Mouse (Mus musculus): ENCODE data around the gene Gpam. TPM values are rescaled to one million over a fixed set of nuclear protein-coding genes. Genes with fewer than 3 reads are reported as not detected.

Gpam gene
- polyA plus RNA-seq, 2 experiments from 2014 or later, result 1.6 to 1.9 TPM

GRCm38 (mm10) chr19:55100227-55101140, 26.6 kb downstream of the Gpam start:
- ATAC-seq, result no peak

- ATAC-seq, result peak; percentile 87
These were observed 27.6 kb downstream of the Gpam start for GRCm38 (mm10) chr19:55099184-55100160.

GRCm38 (mm10) chr19:55098409-55099183, 28.4 kb downstream of the Gpam start:
- peak; percentile 15 for ATAC-seq

DNA sequence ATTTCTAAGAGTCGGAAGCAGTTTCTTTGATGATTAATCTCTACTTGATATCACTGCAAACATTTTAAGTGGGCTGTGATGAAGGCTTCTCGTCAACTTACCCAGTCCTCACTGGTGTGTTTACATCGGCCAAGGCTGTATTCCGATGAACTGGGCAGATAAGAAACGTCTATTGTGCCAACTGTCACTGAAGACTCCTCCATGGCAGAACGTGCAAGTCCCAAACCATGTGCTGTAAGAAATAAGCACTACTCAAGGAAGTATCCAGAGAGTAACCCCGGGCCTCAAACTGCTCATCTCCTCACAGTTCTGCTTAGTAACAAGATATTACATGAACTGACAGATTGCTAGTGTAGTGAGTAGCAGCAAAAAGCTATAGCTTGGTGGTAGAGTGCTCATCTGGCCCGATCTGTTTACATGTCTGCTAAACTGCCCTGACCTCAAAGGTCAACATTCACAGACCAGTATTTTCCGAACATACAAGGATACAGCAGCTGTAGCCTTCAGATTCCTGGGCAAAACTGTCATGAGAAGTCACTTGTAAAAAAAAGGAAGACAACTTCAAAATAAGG, 29.6 kb downstream of the Gpam start:
- ATAC-seq, result no peak

DNA sequence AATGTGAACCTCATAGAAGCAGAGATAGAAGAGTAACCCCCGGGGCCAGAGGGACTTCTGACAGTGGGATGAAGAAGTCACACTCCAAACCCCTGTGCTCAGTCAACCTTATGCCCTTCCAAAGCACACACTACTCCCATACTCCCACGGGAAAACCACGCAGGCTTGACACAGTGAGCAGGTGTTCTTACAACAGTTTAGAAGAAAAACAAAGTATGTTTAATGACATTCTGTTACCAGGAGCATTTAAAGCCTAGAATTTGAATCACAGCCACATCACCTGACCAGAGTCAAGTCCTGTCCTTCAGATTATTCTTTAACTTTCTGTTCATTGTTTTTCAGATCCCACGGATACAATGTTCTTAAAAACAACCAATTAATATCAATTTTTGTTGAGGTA, 30.4 kb downstream of the Gpam start:
- ATAC-seq, result no peak

- ATAC-seq, result no peak
These were observed 31.5 kb downstream of the Gpam start for GRCm38 (mm10) chr19:55095547-55095946.

DNA sequence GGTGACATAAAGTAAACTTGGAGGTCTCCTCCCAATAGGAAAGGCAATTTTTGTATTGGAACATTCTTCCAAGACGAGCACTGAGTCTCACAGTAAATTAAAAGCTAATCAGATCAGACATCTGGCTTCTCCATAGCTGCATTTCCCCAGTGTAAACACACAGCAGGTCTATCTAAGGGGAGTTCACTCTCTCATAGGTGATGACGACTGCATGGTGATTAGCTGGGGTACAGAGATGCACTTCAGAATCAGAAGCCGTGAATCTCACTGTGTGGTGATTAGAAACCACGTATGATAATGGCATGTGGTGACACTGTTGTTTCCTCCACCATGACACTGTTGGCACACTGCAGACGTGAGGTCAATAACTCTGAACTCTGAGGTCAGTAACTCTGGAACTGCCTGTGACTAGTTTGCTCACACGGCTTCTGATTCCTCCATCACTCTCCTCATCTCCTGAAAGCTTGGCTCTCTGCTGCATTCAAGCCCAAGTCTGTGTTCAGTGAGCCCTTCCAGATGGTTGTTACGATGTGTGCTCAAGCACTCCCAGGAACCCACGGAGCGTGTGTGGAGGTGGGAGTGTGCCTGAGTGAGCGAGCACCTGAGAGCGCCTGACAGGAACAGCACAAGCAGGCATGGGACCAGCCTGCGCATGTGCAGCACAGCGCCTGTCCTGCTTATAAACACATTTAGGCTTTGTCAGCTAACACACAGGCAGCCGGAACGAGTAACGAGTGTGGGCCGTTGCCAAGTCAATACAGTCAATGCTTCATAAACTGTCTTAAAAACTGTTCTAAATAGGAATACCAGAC, 35.2 kb downstream of the Gpam start:
- no peak for ATAC-seq

DNA sequence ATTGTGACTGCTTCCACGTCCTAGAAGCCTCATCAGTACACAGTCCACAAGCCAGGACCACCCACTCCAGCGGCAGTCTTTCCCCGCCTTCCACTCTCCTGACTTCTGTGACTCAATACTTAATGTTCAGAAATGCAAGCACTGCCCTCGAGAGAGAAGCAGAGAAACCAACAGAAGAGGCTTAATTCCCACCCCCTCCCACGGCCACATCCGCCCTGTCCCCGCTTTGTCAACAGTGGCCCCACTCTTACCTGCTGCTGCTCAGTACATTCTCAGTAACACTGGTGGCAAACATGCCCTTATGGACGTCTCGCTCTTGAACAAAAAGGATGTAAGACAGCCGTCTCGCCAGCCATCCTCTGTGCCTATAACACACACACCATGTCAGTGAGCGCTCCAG, 36.2 kb downstream of the Gpam start:
- no peak for ATAC-seq

GRCm38 (mm10) chr19:55090142-55090541, 36.9 kb downstream of the Gpam start:
- no peak for ATAC-seq

DNA sequence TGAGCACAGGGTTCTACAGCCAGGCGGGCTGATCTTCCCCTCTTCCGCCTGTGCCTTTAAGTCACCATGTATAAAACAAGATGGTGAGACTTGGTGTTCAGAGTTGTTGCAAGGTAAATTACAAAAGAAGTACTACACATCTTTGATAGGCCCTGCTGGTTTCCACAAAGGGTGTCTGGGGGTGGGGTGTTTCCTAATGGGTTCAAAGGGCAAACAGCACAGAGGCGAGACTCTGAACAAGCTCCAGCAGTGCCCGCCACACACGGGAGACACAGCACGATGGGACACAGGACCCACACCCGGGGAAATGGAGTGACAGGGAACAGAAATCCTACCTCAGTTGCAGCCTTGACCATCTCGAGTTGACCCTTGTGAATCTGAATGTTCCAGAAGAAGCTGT, 39.3 kb downstream of the Gpam start:
- no peak for ATAC-seq

DNA sequence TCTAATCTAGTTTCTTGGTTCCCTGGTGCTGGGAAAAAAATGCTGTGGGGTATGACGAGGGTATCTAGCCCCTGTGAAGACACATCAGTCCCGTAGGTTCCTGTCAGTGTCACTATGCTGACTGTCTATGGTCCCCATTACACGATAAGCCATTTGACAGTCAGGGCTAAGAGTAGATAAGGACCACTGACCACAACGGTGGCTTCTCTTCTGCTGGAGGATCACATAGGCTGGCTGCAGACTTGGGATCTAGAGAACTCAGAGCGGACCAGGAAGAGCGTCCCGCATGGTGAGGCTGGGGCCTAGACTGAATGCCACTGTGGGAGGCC, 41.2 kb downstream of the Gpam start:
- no peak for ATAC-seq

DNA sequence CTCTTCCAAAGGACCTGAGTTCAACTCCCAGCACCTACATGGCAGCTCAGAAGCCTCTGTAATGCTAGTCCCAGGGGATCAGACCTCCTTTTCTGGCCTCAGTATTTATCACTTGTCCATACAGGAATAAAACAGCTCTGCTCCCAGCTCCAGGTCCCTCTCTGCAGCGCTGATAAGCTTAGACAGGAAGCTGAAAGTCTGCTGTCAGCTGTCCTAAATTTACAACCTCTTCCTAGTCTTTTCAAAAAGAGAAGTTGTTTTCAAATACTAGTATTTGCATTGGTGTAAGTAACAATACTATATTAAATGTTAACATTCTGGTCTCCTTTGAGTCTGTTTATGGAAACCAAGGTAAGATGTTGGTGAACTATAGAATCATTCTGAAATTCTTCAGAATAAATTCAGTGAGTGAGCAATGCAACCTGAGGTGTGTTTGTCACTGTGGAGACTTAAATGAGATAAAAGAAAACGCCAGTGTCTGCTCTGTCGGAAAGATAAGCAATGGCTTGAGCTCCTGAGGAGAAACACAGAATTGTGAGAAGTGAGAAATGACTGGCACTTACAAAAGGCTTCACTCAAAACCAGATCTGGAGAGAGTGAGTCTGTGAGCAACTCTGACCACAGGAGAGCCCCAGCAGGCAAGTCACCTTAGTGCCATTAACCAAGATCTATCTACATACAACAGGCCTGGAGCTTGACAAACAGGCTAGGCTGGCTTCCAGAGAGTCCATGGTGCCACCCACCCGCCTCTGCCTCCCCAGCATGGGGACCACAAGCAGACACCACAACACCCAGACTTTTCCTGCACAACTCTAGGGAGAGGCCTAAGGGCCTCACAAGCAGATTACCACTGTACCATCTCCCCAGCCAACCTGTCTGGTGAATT, 41.8 kb downstream of the Gpam start:
- no peak for ATAC-seq

DNA sequence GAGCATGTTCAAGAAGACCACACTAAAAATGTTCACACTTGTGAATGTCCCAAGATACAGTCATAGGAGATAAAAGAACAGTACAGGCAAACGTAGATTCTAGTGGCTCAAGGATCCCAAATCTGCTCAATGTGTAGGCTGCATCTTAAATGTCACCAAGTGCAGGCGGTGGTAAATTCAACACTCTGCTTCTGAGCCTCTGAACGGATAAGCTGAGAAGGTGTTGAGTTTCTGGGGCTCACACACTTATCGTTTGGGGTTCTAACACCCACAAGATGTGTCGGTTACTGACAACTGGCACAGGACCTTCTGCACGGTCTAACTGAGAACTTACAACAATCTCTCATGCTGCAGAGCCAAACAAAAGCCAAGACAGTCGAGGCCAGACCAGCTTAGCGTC, 50.2 kb downstream of the Gpam start:
- no peak for ATAC-seq

DNA sequence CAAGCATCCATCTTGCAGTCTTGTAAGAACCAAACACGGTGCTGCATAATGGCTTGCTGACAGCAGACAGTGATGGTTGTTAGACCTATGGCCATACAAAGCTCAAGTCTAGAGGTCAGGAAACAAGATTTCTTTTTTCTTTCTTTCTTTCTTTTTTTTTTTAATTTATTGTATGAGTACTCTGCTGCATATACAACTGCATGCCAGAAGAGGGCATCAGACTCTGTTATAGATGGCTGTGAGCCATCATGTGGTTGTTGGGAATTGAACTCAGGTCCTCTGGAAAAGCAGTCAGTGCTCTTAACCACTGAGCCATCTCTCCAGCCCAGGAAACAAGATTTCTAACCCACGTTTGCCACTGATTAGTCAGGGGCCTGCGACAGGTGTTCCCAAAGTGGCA, 54.0 kb downstream of the Gpam start:
- no peak for ATAC-seq

GRCm38 (mm10) chr19:55069054-55069453, 58.0 kb downstream of the Gpam start:
- no peak for ATAC-seq

DNA sequence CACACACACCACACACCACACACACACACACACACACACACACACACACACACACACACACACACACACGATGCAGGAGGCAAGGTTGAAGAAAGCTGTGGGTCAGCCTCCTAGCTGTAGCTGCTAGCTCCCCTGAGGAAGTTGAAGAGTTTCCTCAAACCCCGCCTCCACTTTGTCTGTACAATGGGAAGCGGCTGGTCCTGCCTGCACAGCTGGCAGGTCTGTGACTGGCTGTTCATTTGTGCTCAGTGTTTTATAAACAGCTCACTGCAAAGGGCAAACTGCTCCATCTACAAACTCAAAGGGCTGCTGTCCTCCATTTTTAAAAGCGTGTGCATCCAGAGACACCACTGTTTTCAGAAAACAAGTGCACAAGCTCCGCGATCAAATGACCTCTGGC, 63.8 kb downstream of the Gpam start:
- peak; percentile 35 for ATAC-seq

- no peak for ATAC-seq
These were observed 64.5 kb downstream of the Gpam start for GRCm38 (mm10) chr19:55062501-55062900.

DNA sequence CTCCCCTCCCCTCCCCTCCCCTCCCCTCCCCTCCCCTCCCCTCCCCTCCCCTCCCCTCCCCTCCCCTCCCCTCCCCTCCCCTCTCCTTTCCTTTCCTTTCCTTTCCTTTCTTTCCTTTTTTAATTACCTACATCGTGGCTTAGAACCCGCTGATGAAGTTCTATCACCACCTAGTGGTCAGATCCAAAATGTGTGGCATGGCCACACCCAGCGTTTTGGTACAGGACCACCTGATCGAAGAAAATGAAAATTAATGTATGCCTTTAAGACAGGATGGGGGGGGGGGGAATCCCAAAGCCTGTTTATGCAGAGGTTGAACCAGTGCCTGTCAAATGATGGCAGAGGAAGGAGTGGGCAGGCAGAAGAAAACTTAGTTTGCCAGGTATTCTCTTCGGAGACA, 65.1 kb downstream of the Gpam start:
- ATAC-seq, result peak; percentile 74

GRCm38 (mm10) chr19:55061447-55061901, 65.6 kb downstream of the Gpam start:
- ATAC-seq, result no peak

DNA sequence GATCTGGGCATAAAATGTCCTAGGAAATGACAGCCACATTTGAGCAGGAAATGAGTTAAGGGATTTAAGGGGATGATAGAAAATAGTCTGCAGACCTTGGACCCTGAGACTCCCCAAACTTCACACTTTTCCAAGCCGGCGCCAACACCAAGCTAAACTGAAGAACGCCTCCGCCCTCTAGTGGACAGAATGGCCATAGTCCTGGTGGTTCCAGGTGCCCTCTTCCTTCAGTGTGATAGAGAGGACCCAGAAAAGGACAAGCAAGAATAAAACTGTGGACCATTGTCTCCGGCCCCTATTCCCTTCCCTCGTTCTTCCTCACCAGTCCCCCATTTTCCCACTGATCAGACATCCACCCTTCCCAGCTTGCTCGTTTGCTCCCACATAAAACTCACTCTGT, 66.1 kb downstream of the Gpam start:
- ATAC-seq, result peak; percentile 35

Measured in activated CD4-positive, CD25-positive, alpha-beta regulatory T cell, adult 4 months (primary cell).